Mouse (Mus musculus) E14TG2a.4 (cell line): ENCODE data around the gene Gm10283.

Experiments used
- CTCF ChIP-seq: conservative IDR thresholded peaks from 2 replicates; pipeline ENCODE4 v1.5.1; 2014; ENCODE audit warnings: low read length
- NANOG ChIP-seq: IDR thresholded peaks from 2 replicates; pipeline ENCODE4 v1.6.1; 2014; ENCODE audit warnings: borderline replicate concordance, low read length, mixed read lengths
- POU5F1 ChIP-seq: IDR thresholded peaks from 2 replicates; pipeline ENCODE4 v1.6.1; 2014; ENCODE audit warnings: low read length, borderline replicate concordance

GRCm38 (mm10) chr8:60436872-60437271, 66.1 kb downstream of the Gm10283 start:
- TF ChIP-seq CTCF (no peak), NANOG (no peak), POU5F1 (no peak)
